Mouse (Mus musculus) midbrain, postnatal 0 days (tissue): Measurements from ENCODE around the gene Cldn4. TPM values are rescaled to one million over a fixed set of nuclear protein-coding genes. Genes with fewer than 3 reads are reported as not detected.

ENCODE experiments used
- ATAC-seq: fragments of 200-750 bp; cut with Nextera tagmentation; 2 replicates; pipeline ENCODE4 v1.8.0; 2017; ENCODE audit warnings: moderate number of reproducible peaks, mild to moderate bottlenecking, moderate TSS enrichment, moderate library complexity; ENCODE audit not compliant: low FRiP score
- DNase-seq: peaks from one replicate; pipeline ENCODE4 v3.0.0-alpha.2; 2015; ENCODE audit warnings: low spot score
- H3K27ac ChIP-seq: fragments of 300-500 bp; sonication (generic); 2 replicates; pipeline ENCODE4 v1.5.1; 2014; ENCODE audit warnings: low read depth, mild to moderate bottlenecking, low read length, mixed read lengths
- H3K27me3 ChIP-seq: fragments of 300-500 bp; sonication (generic); 2 replicates; pipeline ENCODE4 v1.6.1; 2014; ENCODE audit warnings: low read length, control low read depth, mixed read lengths; ENCODE audit not compliant: insufficient read depth
- H3K36me3 ChIP-seq: fragments of 300-500 bp; sonication (generic); 2 replicates; pipeline ENCODE4 v1.6.1; 2014; ENCODE audit warnings: low read length, control low read depth, mixed read lengths; ENCODE audit not compliant: insufficient read depth
- H3K4me1 ChIP-seq: fragments of 300-500 bp; sonication (generic); 2 replicates; pipeline ENCODE4 v1.6.1; 2014; ENCODE audit warnings: mild to moderate bottlenecking, control low read depth, antibody characterized with exemption, low read length, mixed read lengths; ENCODE audit not compliant: insufficient read depth
- H3K4me2 ChIP-seq: fragments of 300-500 bp; sonication (generic); 2 replicates; pipeline ENCODE4 v1.6.1; 2014; ENCODE audit warnings: low read depth, mild to moderate bottlenecking, low read length, mixed read lengths; ENCODE audit not compliant: poor library complexity, severe bottlenecking
- H3K4me3 ChIP-seq: fragments of 300-500 bp; sonication (generic); 2 replicates; pipeline ENCODE4 v1.5.1; 2014; ENCODE audit warnings: low read depth, mild to moderate bottlenecking, low read length, moderate library complexity
- H3K9ac ChIP-seq: fragments of 300-500 bp; sonication (generic); replicated peaks from 2 replicates; pipeline ENCODE4 v1.6.1; 2014; ENCODE audit warnings: mild to moderate bottlenecking, low read length, moderate library complexity, mixed read lengths; ENCODE audit not compliant: poor library complexity, severe bottlenecking
- H3K9me3 ChIP-seq: fragments of 300-500 bp; sonication (generic); 2 replicates; pipeline ENCODE4 v1.6.1; 2016; ENCODE audit warnings: low read length, control low read depth
- CTCF ChIP-seq: IDR thresholded peaks from 2 replicates; pipeline ENCODE4 v1.5.1; 2016; ENCODE audit warnings: antibody characterized with exemption, mild to moderate bottlenecking
- WGBS: fragments of 180-500 bp; shearing (Covaris S2); extraction: QIAGEN DNeasy Blood & Tissue Kit; methylation state at CpG from one replicate; pipeline ENCODE4 v1.1.7; 2014; 5-methylcytosine and 5-hydroxymethylcytosine counted together
- polyA plus RNA-seq: library from polyadenylated mRNA; unstranded; fragments of >200 nt; fragmentation: Nextera tagmentation; extraction: Ambion mirVana; gene quantifications from 2 replicates; pipeline ENCODE4 v1.2.1, GENCODE M21; 2015
- total RNA-seq: library from RNA; depleted of rRNA; stranded (reverse); fragments of >200 nt; gene quantifications from 2 replicates; pipeline ENCODE4 v1.2.3, GENCODE M21; 2014

Cldn4 gene
- total and polyA plus RNA-seq, 2 experiments from 2014 or later: 0.77 TPM; not detected in 1

- Histone ChIP-seq H3K9me3 (no peaks in the 10 kb centered on the region), H3K27me3 (no peaks in the 10 kb centered on the region), H3K4me3 (no peak overlapping the region), H3K27ac (no peak overlapping the region), H3K4me2 (no peak overlapping the region), H3K36me3 (no peaks in the 10 kb centered on the region), H3K9ac (no peak overlapping the region), H3K4me1 (0 out of 2 replicates have a peak, but pooled peaks cover 2% of the 10 kb centered on the region)
- WGBS: 94% methylated on average over 2 of the region's 2 CpGs
- ATAC-seq (no peak), DNase-seq (no peak)
- TF ChIP-seq CTCF: no peak
Measured at GRCm38 (mm10) chr5:134961519-134961918, 14.8 kb upstream of the Cldn4 start.

- no peak for TF ChIP-seq CTCF
- ATAC-seq (no peak), DNase-seq (no peak)
- Histone ChIP-seq H3K4me1 (no peaks in the 10 kb centered on the region), H3K9ac (no peak overlapping the region), H3K9me3 (no peaks in the 10 kb centered on the region), H3K27ac (no peak overlapping the region), H3K4me3 (no peak overlapping the region), H3K4me2 (no peak overlapping the region), H3K36me3 (no peaks in the 10 kb centered on the region), H3K27me3 (no peaks in the 10 kb centered on the region)
- 63% methylated on average over 2 of the region's 2 CpGs for WGBS
Measured at GRCm38 (mm10) chr5:134960430-134960829, 13.7 kb upstream of the Cldn4 start.

- TF ChIP-seq CTCF: no peak
- no peaks in the 10 kb centered on the region for H3K4me1 ChIP-seq
- no peak for ATAC-seq
- H3K4me3 ChIP-seq: no peak overlapping the region
- no peak overlapping the region for H3K9ac ChIP-seq
- WGBS: 80% methylated on average over 7 of the region's 7 CpGs
- H3K9me3 ChIP-seq: no peaks in the 10 kb centered on the region
- H3K27ac ChIP-seq: no peak overlapping the region
- H3K27me3 ChIP-seq: no peaks in the 10 kb centered on the region
- no peak overlapping the region for H3K4me2 ChIP-seq
- no peaks in the 10 kb centered on the region for H3K36me3 ChIP-seq
- DNase-seq: peak; percentile 44
Measured at GRCm38 (mm10) chr5:134959114-134959513, 12.4 kb upstream of the Cldn4 start.

- ATAC-seq (no peak), DNase-seq (no peak)
- no peaks in the 10 kb centered on the region for H3K27me3 ChIP-seq
- no peak overlapping the region for H3K4me2 ChIP-seq
- no peaks in the 10 kb centered on the region for H3K9me3 ChIP-seq
- no peak overlapping the region for H3K4me3 ChIP-seq
- no peak overlapping the region for H3K9ac ChIP-seq
- no peak for TF ChIP-seq CTCF
- H3K4me1 ChIP-seq: no peaks in the 10 kb centered on the region
- H3K36me3 ChIP-seq: no peaks in the 10 kb centered on the region
- WGBS: 81% methylated on average over 5 of the region's 5 CpGs
- H3K27ac ChIP-seq: no peak overlapping the region
Measured at GRCm38 (mm10) chr5:134955491-134955890, 8.8 kb upstream of the Cldn4 start.

- WGBS: 49% methylated on average over 19 of the region's 19 CpGs
- ATAC-seq (no peak), DNase-seq (no peak)
- H3K4me3 ChIP-seq: no peak overlapping the region
- peaks cover 7% of the 10 kb centered on the region; the same call in 1 of the 2 replicates for H3K27me3 ChIP-seq
- H3K36me3 ChIP-seq: no peaks in the 10 kb centered on the region
- no peak overlapping the region for H3K9ac ChIP-seq
- no peaks in the 10 kb centered on the region for H3K4me1 ChIP-seq
- no peak overlapping the region for H3K4me2 ChIP-seq
- no peaks in the 10 kb centered on the region for H3K9me3 ChIP-seq
- no peak for TF ChIP-seq CTCF
- H3K27ac ChIP-seq: no peak overlapping the region
Measured at GRCm38 (mm10) chr5:134951053-134951884, 4.5 kb upstream of the Cldn4 start.

- H3K36me3 ChIP-seq: no peaks in the 10 kb centered on the region
- whole genome bisulfite sequencing: 62% methylated on average over 4 of the region's 4 CpGs
- no peak overlapping the region for H3K4me2 ChIP-seq
- H3K27ac ChIP-seq: no peak overlapping the region
- ATAC-seq (no peak), DNase-seq (no peak)
- no peaks in the 10 kb centered on the region for H3K4me1 ChIP-seq
- H3K9me3 ChIP-seq: no peaks in the 10 kb centered on the region
- TF ChIP-seq CTCF: no peak
- no peak overlapping the region for H3K9ac ChIP-seq
- no peak overlapping the region for H3K4me3 ChIP-seq
- H3K27me3 ChIP-seq: peaks cover 17% of the 10 kb centered on the region; the same call in 1 of the 2 replicates
Measured at GRCm38 (mm10) chr5:134948085-134948439, 1.3 kb upstream of the Cldn4 start.
